Mouse (Mus musculus): ENCODE results near the gene Rftn1.

DNA sequence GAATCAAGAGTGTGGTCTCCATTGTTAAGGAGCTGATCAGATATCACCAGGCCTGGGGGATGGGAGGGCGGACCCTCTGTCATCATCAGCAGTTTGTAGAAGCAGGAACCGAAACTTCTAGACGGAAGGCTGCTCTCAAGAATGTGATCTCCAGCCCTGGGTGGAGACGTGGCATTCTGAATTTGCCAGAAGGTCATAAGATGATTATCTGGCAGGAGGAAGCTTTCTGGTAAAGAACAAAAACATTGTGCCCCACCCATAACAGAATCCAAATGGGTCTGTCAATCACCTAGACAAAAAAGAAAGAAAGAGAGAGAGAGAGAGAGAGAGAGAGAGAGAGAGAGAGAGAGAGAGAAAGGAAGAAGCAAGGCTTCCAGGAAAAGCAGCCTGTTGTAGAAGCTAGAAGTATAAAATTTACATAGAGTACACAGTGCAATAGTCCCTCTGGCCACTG lies 165.3 kb downstream of the Rftn1 start:
- TF ChIP-seq CTCF (IDR thresholded peaks at IDR 0.05) (no peak), POLR2A (IDR thresholded peaks at IDR 0.05; ENCODE audit: insufficient read depth, low read depth, low read length) (no peak)
